Comparison of ENCODE assay signal across 36 mouse cellular contexts in genomic region chr1:150147272-150147671, GRCm38 (mm10). TPM values are rescaled to one million over a fixed set of nuclear protein-coding genes. Genes with fewer than 3 reads are reported as not detected.
"Had no signal": no experiment of that assay in that cellular context is flagged by ENCODE, and none has a peak within 500 bp of the region (broad histone marks: within the 10 kb centered on the region; RNA-seq: fewer than 3 reads in every experiment).

No protein-coding gene starts in this region.

- H3K4me1 ChIP-seq: limb, embryonic 12.5 days; limb, embryonic 13.5 days; limb, embryonic 15.5 days; liver, embryonic 12.5 days; liver, embryonic 13.5 days; liver, embryonic 15.5 days; lung, embryonic 15.5 days; midbrain, embryonic 10.5 days; midbrain, embryonic 12.5 days; midbrain, embryonic 13.5 days; midbrain, embryonic 15.5 days; neural tube, embryonic 12.5 days had no signal

- H3K4me2 ChIP-seq: limb, embryonic 12.5 days; limb, embryonic 13.5 days; limb, embryonic 15.5 days; liver, embryonic 11.5 days; liver, embryonic 12.5 days; liver, embryonic 13.5 days; liver, embryonic 15.5 days; lung, embryonic 14.5 days; lung, embryonic 15.5 days; midbrain, embryonic 11.5 days; midbrain, embryonic 12.5 days; midbrain, embryonic 13.5 days; midbrain, embryonic 15.5 days; neural tube, embryonic 12.5 days had no signal

- H3K36me3 ChIP-seq: limb, embryonic 12.5 days; limb, embryonic 13.5 days; limb, embryonic 15.5 days; liver, embryonic 12.5 days; liver, embryonic 13.5 days; liver, embryonic 15.5 days; lung, embryonic 15.5 days; midbrain, embryonic 10.5 days; midbrain, embryonic 12.5 days; midbrain, embryonic 13.5 days; midbrain, embryonic 15.5 days; neural tube, embryonic 12.5 days had no signal

- H3K9ac ChIP-seq: limb, embryonic 12.5 days; limb, embryonic 13.5 days; limb, embryonic 15.5 days; liver, embryonic 12.5 days; liver, embryonic 13.5 days; liver, embryonic 14.5 days; liver, embryonic 15.5 days; liver, postnatal 0 days; lung, embryonic 14.5 days; lung, embryonic 15.5 days; midbrain, embryonic 12.5 days; midbrain, embryonic 13.5 days; midbrain, embryonic 15.5 days; neural tube, embryonic 12.5 days had no signal

- DNase-seq: left cerebral cortex, postnatal 4 days; liver; liver, embryonic 13.5 days; liver, postnatal 0 days; lung, adult 18-20 months; lung, adult 2 months; lung, embryonic 14.5 days; lung, postnatal 10 days; lung, postnatal 14 days; lung, postnatal 36 days; lung, postnatal 4 days; midbrain, embryonic 14.5 days had no signal

- H3K9me3 ChIP-seq: limb, embryonic 12.5 days; limb, embryonic 13.5 days; limb, embryonic 15.5 days; liver, embryonic 12.5 days; liver, embryonic 13.5 days; liver, embryonic 15.5 days; lung, embryonic 15.5 days; megakaryocyte, embryonic 14.5 days; midbrain, embryonic 10.5 days; midbrain, embryonic 12.5 days; midbrain, embryonic 13.5 days; midbrain, embryonic 15.5 days; neural tube, embryonic 12.5 days had no signal

- H3K27ac ChIP-seq: limb, embryonic 12.5 days; limb, embryonic 13.5 days; limb, embryonic 15.5 days; liver, embryonic 12.5 days; liver, embryonic 13.5 days; liver, embryonic 14.5 days; liver, embryonic 15.5 days; lung, embryonic 15.5 days; macrophage; midbrain, embryonic 10.5 days; midbrain, embryonic 12.5 days; midbrain, embryonic 13.5 days; midbrain, embryonic 15.5 days; neural tube, embryonic 12.5 days had no signal

- H3K4me3 ChIP-seq: limb, embryonic 12.5 days; limb, embryonic 13.5 days; limb, embryonic 15.5 days; liver, embryonic 12.5 days; liver, embryonic 13.5 days; liver, embryonic 15.5 days; lung, embryonic 15.5 days; megakaryocyte, embryonic 14.5 days; midbrain, embryonic 10.5 days; midbrain, embryonic 12.5 days; midbrain, embryonic 13.5 days; midbrain, embryonic 15.5 days; myocyte had no signal

- H3K27me3 ChIP-seq: limb, embryonic 12.5 days; limb, embryonic 13.5 days; limb, embryonic 15.5 days; liver, embryonic 12.5 days; liver, embryonic 13.5 days; liver, embryonic 15.5 days; lung, embryonic 15.5 days; megakaryocyte, embryonic 14.5 days; midbrain, embryonic 12.5 days; midbrain, embryonic 13.5 days; midbrain, embryonic 15.5 days; neural tube, embryonic 12.5 days had no signal

- ATAC-seq: liver, embryonic 12.5 days; liver, postnatal 0 days; lung, postnatal 0 days; midbrain, embryonic 13.5 days; midbrain, embryonic 15.5 days; midbrain, embryonic 16.5 days had no signal

RNA-seq across cellular contexts. Expression of gene Ptgs2, which starts 47.4 kb away (rescaled TPM):
- total RNA-seq: liver, adult 2 months; megakaryocyte-erythroid progenitor cell, adult 5-6 weeks had no signal
- polyA plus RNA-seq: limb, embryonic 11.5 days; liver, adult 2 months; liver, embryonic 15.5 days; liver, embryonic 16.5 days; liver, postnatal 0 days; midbrain, embryonic 13.5 days; midbrain, embryonic 14.5 days; neural tube, embryonic 11.5 days had no signal
